Mouse (Mus musculus) thymus, adult 2 months (tissue): Measurements from ENCODE around the gene Atg13.

Source experiments
- CTCF ChIP-seq: fragments of 200-500 bp; IDR thresholded peaks from 2 replicates; pipeline ENCODE4 v1.5.1; 2012; ENCODE audit warnings: mild to moderate bottlenecking, control low read depth, low read length, moderate library complexity, borderline replicate concordance; ENCODE audit not compliant: control insufficient read depth, poor library complexity, insufficient read depth; ENCODE audit errors: extremely low read depth
- POLR2A ChIP-seq: fragments of 200-500 bp; IDR thresholded peaks from 2 replicates; pipeline ENCODE4 v1.6.1; 2012; ENCODE audit warnings: mild to moderate bottlenecking, low read length, control low read depth, moderate library complexity; ENCODE audit not compliant: control insufficient read depth, poor library complexity, insufficient read depth; ENCODE audit errors: extremely low read depth

DNA sequence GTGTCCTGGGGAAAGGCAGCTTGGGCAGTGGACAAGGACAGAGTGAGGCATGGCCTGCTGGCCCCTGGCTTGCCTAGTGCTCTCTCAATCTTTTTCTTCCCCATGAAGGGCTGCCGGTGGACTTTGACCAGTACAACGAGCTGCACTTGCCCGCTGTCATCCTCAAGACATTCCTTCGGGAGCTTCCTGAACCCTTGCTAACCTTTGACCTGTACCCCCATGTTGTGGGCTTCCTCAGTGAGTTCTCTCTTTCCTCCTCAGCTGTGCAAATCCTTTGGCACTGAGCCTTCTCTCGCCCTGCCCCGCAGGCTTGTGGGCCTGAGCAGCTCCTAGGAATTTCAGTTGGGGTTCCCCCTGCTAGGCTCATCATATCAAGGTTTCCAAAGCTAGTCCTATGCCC lies 40.3 kb downstream of the Atg13 start:
- TF ChIP-seq POLR2A (no peak), CTCF (no peak)
